In the genomic region with DNA sequence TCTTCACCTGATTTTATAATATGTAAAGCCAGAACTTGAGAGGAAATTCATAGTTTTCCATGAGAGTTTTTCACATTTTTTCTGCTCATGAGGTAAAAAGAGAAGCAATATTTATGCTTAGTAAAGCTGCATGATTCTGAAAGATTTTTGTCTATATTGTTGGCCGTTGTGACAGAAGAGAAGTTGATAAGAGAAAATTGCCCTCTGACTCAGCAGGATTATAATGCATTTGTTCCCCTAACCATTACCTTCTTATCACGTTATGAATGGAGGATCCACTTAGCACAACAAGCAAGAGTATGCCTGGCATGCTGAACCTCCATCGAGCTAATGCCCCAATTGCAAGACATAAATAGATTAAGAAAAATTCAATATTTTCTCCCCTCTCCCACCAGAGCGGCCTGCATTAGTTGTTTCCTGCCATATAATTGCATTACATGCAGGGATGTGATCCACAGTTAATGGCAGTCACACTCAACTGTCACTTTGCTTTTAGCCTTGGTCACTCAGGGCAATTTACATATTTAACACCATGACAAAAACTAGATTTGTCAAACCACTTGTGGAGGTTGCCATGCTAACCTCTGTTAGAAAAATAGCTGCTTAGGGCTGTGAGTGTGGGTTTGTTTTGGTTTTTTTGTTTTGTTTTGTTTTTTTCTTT, we compare ENCODE assay signal across 12 mouse cellular contexts.
"Had no signal": no experiment of that assay in that cellular context is flagged by ENCODE, and none has a peak within 500 bp of the region (broad histone marks: within the 10 kb centered on the region; RNA-seq: fewer than 3 reads in every experiment).

No protein-coding gene starts in this region.

- H3K9me3 ChIP-seq: limb, embryonic 15.5 days; liver, embryonic 12.5 days; megakaryocyte, embryonic 14.5 days; neural tube, embryonic 12.5 days had no signal

- H3K4me2 ChIP-seq: limb, embryonic 15.5 days; liver, embryonic 12.5 days; lung, embryonic 14.5 days; neural tube, embryonic 12.5 days had no signal

- H3K27me3 ChIP-seq: limb, embryonic 15.5 days; liver, embryonic 12.5 days; megakaryocyte, embryonic 14.5 days; neural tube, embryonic 12.5 days had no signal

- H3K9ac ChIP-seq: limb, embryonic 15.5 days; liver, embryonic 12.5 days; lung, embryonic 14.5 days; neural tube, embryonic 12.5 days had no signal

- H3K36me3 ChIP-seq: limb, embryonic 15.5 days; liver, embryonic 12.5 days; neural tube, embryonic 12.5 days had no signal

- DNase-seq: kidney, adult 8-10 months; kidney, postnatal 25 days; lung, embryonic 14.5 days; lung, postnatal 10 days; lung, postnatal 4 days; right cerebral cortex, postnatal 25 days; thymus, postnatal 14 days had no signal

- ATAC-seq: liver, embryonic 12.5 days had no signal

- H3K27ac ChIP-seq: left cerebral cortex, adult 2 months; limb, embryonic 15.5 days; liver, embryonic 12.5 days; neural tube, embryonic 12.5 days had no signal

- H3K4me3 ChIP-seq: left cerebral cortex, adult 2 months; limb, embryonic 15.5 days; liver, embryonic 12.5 days; megakaryocyte, embryonic 14.5 days; neural tube, embryonic 12.5 days had no signal

- H3K4me1 ChIP-seq: limb, embryonic 15.5 days; liver, embryonic 12.5 days; megakaryocyte, embryonic 14.5 days; neural tube, embryonic 12.5 days had no signal
